Mouse (Mus musculus) neural tube, embryonic 12.5 days (tissue): ENCODE results near the gene Cbx7. TPM values are rescaled to one million over a fixed set of nuclear protein-coding genes. Genes with fewer than 3 reads are reported as not detected.
"Not testable (repeated sequence)": the region's sequence is repeated elsewhere in the genome, so short reads cannot be mapped to it uniquely, and the experiment has no call there.

Source experiments
- ATAC-seq: fragments of 200-750 bp; cut with Nextera tagmentation; 2 replicates; pipeline ENCODE4 v1.8.0; 2017; ENCODE audit warnings: low read depth, mild to moderate bottlenecking, moderate TSS enrichment, moderate library complexity; ENCODE audit not compliant: low FRiP score
- H3K27ac ChIP-seq: fragments of 300-500 bp; sonication (generic); 2 replicates; pipeline ENCODE4 v1.5.1; 2016
- H3K27me3 ChIP-seq: fragments of 300-500 bp; sonication (generic); replicated peaks from 2 replicates; pipeline ENCODE4 v1.6.1; 2016; ENCODE audit warnings: mild to moderate bottlenecking
- H3K36me3 ChIP-seq: fragments of 300-500 bp; sonication (generic); 2 replicates; pipeline ENCODE4 v1.6.1; 2016; ENCODE audit warnings: mild to moderate bottlenecking
- H3K4me1 ChIP-seq: fragments of 300-500 bp; sonication (generic); 2 replicates; pipeline ENCODE4 v1.6.1; 2016
- H3K4me2 ChIP-seq: fragments of 300-500 bp; sonication (generic); replicated peaks from 2 replicates; pipeline ENCODE4 v1.6.1; 2016; ENCODE audit warnings: mild to moderate bottlenecking
- H3K4me3 ChIP-seq: fragments of 300-500 bp; sonication (generic); 2 replicates; pipeline ENCODE4 v1.5.1; 2016
- H3K9ac ChIP-seq: fragments of 300-500 bp; sonication (generic); 2 replicates; pipeline ENCODE4 v1.6.1; 2016; ENCODE audit warnings: mild to moderate bottlenecking
- H3K9me3 ChIP-seq: fragments of 300-500 bp; sonication (generic); 2 replicates; pipeline ENCODE4 v1.6.1; 2016; ENCODE audit warnings: mild to moderate bottlenecking
- WGBS: fragments of 180-500 bp; shearing (Covaris S2); methylation state at CpG from one replicate; pipeline ENCODE4 v1.1.7; 2016; 5-methylcytosine and 5-hydroxymethylcytosine counted together
- polyA plus RNA-seq: library from polyadenylated mRNA; unstranded; fragments of >200 nt; fragmentation: Nextera tagmentation; extraction: Ambion mirVana; gene quantifications from 2 replicates; pipeline ENCODE4 v1.2.1, GENCODE M21; 2016

Cbx7 gene
- polyA plus RNA-seq, 1 experiment from 2014 or later, result 2.7 TPM

- no peak overlapping the region for H3K4me3 ChIP-seq
- ATAC-seq, result no peak
- no peaks in the 10 kb centered on the region for H3K4me1 ChIP-seq
- H3K36me3 ChIP-seq, result no peaks in the 10 kb centered on the region
- no peak overlapping the region for H3K9ac ChIP-seq
- no peak overlapping the region for H3K27ac ChIP-seq
- WGBS, result 88% methylated on average over 8 of the region's 8 CpGs
- no peaks in the 10 kb centered on the region for H3K9me3 ChIP-seq
- H3K4me2 ChIP-seq, result no peak overlapping the region
- H3K27me3 ChIP-seq, result 0 out of 2 replicates have a peak, but pooled peaks cover 3% of the 10 kb centered on the region
Measured at GRCm38 (mm10) chr15:79911339-79911738, 59.6 kb downstream of the Cbx7 start.

- ATAC-seq, H3K4me2 ChIP-seq, H3K27ac ChIP-seq, H3K9ac ChIP-seq, H3K9me3 ChIP-seq, H3K4me3 ChIP-seq, H3K36me3 ChIP-seq, H3K4me1 ChIP-seq, H3K27me3 ChIP-seq: not testable (repeated sequence)
- WGBS, result 78% methylated on average over 1 of the region's 1 CpGs
Measured at GRCm38 (mm10) chr15:79910812-79911211, 60.1 kb downstream of the Cbx7 start.

DNA sequence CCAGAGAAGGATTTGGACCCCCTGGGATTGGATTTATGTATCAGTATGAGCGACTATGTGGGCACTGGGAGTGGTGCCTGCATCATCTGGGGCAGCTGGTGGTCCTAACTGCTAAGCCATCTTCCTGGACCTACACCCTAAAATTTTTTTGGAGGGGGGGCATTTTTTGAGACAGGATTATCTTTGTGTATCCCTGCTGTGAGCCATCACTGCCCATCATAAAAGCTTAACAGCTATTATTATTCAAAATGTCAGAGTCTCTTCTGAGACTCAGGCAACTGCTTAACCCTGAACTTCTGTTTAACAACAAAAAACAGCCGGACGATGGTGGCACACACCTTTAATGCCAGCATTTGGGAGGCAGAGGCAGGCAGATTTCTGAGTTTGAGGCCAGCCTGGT lies 61.9 kb downstream of the Cbx7 start:
- not testable (repeated sequence) for ATAC-seq, H3K9ac ChIP-seq, H3K36me3 ChIP-seq, H3K9me3 ChIP-seq, H3K4me1 ChIP-seq, H3K27ac ChIP-seq, H3K4me2 ChIP-seq, H3K27me3 ChIP-seq, H3K4me3 ChIP-seq
- WGBS, result 85% methylated on average over 3 of the region's 3 CpGs

DNA sequence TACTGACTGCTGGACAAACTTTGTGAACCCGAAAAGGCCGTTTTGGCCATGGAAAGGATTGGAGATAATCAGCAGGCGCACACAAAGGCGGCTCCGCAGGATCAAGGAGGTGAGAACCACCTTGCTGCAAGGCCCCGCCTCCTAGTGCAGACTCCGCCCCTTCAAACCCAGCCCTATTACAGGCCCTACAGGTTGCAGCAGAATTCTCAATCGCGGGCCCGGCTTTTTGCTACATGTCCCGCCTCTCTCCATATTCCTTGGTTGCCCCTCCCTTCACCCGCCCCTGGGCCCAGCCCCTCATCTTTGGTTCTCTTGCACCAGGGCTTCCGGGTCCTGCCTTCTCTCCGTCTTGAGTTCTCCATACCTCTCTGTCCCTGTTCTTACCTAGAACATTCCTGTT lies 64.1 kb downstream of the Cbx7 start:
- 0 out of 2 replicates have a peak, but pooled peaks cover 5% of the 10 kb centered on the region for H3K27me3 ChIP-seq
- no peak for ATAC-seq
- H3K9me3 ChIP-seq, result no peaks in the 10 kb centered on the region
- no peaks in the 10 kb centered on the region for H3K36me3 ChIP-seq
- H3K4me3 ChIP-seq, result no peak overlapping the region
- 45% methylated on average over 14 of the region's 14 CpGs for WGBS
- H3K4me2 ChIP-seq, result no peak overlapping the region
- H3K27ac ChIP-seq, result no peak overlapping the region
- H3K9ac ChIP-seq, result no peak overlapping the region
- H3K4me1 ChIP-seq, result no peaks in the 10 kb centered on the region

DNA sequence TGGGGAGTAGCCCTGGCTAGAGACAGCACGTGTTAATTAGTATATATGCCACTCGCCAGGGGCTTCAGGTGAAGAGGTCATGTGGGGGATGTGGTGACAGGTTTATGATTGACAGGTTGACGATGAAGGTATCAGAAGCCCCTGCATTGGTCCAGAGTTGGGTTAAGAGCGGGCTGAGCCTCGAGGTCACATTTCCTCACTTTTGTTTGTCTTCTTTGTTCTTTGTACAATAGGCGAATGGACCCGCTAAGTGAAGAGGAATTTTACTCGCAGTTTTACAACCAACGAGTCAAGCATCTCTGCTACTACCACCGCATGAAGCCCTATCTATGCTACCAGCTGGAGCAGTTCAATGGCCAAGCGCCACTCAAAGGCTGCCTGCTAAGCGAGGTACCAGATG lies 65.7 kb downstream of the Cbx7 start:
- no peak for ATAC-seq
- Histone ChIP-seq H3K4me3 (no peak overlapping the region), H3K9ac (no peak overlapping the region), H3K4me2 (no peak overlapping the region), H3K27ac (no peak overlapping the region), H3K9me3 (no peaks in the 10 kb centered on the region), H3K36me3 (no peaks in the 10 kb centered on the region), H3K4me1 (no peaks in the 10 kb centered on the region), H3K27me3 (0 out of 2 replicates have a peak, but pooled peaks cover 5% of the 10 kb centered on the region)
- WGBS, result 22% methylated on average over 12 of the region's 12 CpGs

GRCm38 (mm10) chr15:79904678-79905077 lies 66.2 kb downstream of the Cbx7 start:
- not testable (repeated sequence) for H3K36me3 ChIP-seq, H3K27ac ChIP-seq, ATAC-seq, H3K4me1 ChIP-seq, H3K27me3 ChIP-seq, H3K9ac ChIP-seq, H3K9me3 ChIP-seq, H3K4me2 ChIP-seq, H3K4me3 ChIP-seq
- WGBS, result 78% methylated on average over 11 of the region's 11 CpGs

DNA sequence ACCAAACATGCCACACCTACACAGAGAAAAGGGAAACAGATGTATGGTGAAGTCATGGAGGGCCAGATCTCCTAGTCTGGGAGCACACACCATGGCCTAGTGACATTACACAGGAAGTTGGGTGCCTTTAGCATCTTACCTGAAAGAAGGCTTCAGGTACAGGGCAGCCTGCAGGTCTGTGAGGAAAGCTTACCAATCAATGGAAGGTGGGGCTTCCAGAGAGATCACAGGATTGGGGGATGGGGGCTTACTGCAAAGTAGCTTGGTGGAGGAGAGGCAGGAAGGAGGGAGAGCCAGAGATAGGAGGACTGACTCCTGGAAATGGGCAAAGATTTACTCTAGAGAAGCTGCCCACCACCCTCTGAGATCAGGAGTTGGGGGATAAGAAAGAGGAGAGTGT lies 67.0 kb downstream of the Cbx7 start:
- no peak for ATAC-seq
- no peak overlapping the region for H3K9ac ChIP-seq
- 0 out of 2 replicates have a peak, but pooled peaks cover 5% of the 10 kb centered on the region for H3K27me3 ChIP-seq
- no peak overlapping the region for H3K4me2 ChIP-seq
- H3K36me3 ChIP-seq, result no peaks in the 10 kb centered on the region
- H3K27ac ChIP-seq, result no peak overlapping the region
- no peak overlapping the region for H3K4me3 ChIP-seq
- H3K9me3 ChIP-seq, result no peaks in the 10 kb centered on the region
- no peaks in the 10 kb centered on the region for H3K4me1 ChIP-seq

DNA sequence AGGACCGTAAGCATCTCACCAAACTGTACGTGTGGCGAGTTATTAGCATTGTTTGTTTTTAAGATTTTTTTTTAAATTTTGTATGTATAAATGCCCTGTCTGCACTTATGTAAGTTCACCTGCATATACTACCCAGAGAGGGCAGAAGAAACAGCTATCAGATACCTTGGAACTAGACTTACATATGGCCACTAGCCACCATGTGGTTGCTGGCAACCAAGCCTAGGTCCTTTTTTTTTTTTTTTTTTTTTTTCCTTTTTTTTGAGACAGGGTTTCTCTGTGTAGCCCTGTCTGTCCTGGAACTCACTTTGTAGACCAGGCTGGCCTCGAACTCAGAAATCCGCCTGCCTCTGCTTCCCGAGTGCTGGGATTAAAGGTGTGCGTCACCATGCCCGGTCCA lies 67.8 kb downstream of the Cbx7 start:
- not testable (repeated sequence) for H3K9ac ChIP-seq, H3K4me2 ChIP-seq, H3K4me3 ChIP-seq, H3K27ac ChIP-seq, ATAC-seq, H3K27me3 ChIP-seq, H3K4me1 ChIP-seq, H3K9me3 ChIP-seq, H3K36me3 ChIP-seq
- 96% methylated on average over 8 of the region's 8 CpGs for WGBS

GRCm38 (mm10) chr15:79901399-79901798 lies 69.5 kb downstream of the Cbx7 start:
- Histone ChIP-seq H3K4me1 (no peaks in the 10 kb centered on the region), H3K9ac (no peak overlapping the region), H3K27ac (no peak overlapping the region), H3K4me3 (no peak overlapping the region), H3K9me3 (no peaks in the 10 kb centered on the region), H3K36me3 (no peaks in the 10 kb centered on the region), H3K4me2 (no peak overlapping the region), H3K27me3 (0 out of 2 replicates have a peak, but pooled peaks cover 3% of the 10 kb centered on the region)
- WGBS, result 88% methylated on average over 2 of the region's 2 CpGs
- ATAC-seq, result no peak

GRCm38 (mm10) chr15:79900751-79901150 lies 70.2 kb downstream of the Cbx7 start:
- no peaks in the 10 kb centered on the region for H3K27me3 ChIP-seq
- H3K9me3 ChIP-seq, result no peaks in the 10 kb centered on the region
- no peak overlapping the region for H3K27ac ChIP-seq
- H3K36me3 ChIP-seq, result no peaks in the 10 kb centered on the region
- WGBS, result 73% methylated on average over 7 of the region's 7 CpGs
- no peak for ATAC-seq
- H3K4me3 ChIP-seq, result no peak overlapping the region
- H3K4me2 ChIP-seq, result no peak overlapping the region
- no peak overlapping the region for H3K9ac ChIP-seq
- no peaks in the 10 kb centered on the region for H3K4me1 ChIP-seq

- 87% methylated on average over 6 of the region's 6 CpGs for WGBS
- ATAC-seq, result no peak
- no peak overlapping the region for H3K9ac ChIP-seq
- H3K27ac ChIP-seq, result no peak overlapping the region
- no peak overlapping the region for H3K4me3 ChIP-seq
- H3K4me2 ChIP-seq, result no peak overlapping the region
- no peaks in the 10 kb centered on the region for H3K4me1 ChIP-seq
- no peaks in the 10 kb centered on the region for H3K27me3 ChIP-seq
- no peaks in the 10 kb centered on the region for H3K9me3 ChIP-seq
- no peaks in the 10 kb centered on the region for H3K36me3 ChIP-seq
Measured at GRCm38 (mm10) chr15:79899828-79900510, 71.0 kb downstream of the Cbx7 start.

DNA sequence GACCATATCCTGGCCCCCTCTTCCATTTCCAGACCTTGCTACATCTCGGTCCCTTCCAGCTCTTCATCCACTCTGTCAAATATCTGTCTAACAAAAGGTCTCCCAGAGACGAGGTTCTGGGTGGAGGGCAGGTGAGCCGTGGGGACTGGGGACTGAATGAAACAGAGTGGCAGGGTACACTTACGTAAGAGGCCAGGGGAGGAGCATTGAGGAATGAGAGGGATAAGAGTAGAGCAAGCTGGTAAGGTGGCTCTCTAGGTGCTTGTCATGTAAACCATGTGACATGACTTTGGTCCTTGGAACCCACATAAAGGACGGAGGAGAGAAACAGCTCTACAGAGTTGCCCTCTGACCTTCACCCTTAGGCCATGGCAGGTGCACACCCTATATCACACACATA lies 71.9 kb downstream of the Cbx7 start:
- Histone ChIP-seq H3K9me3 (no peaks in the 10 kb centered on the region), H3K4me3 (no peak overlapping the region), H3K27me3 (no peaks in the 10 kb centered on the region), H3K4me2 (no peak overlapping the region), H3K9ac (no peak overlapping the region), H3K27ac (no peak overlapping the region), H3K36me3 (no peaks in the 10 kb centered on the region), H3K4me1 (no peaks in the 10 kb centered on the region)
- no peak for ATAC-seq
- WGBS, result 87% methylated on average over 5 of the region's 5 CpGs

GRCm38 (mm10) chr15:79896080-79896725 lies 74.7 kb downstream of the Cbx7 start:
- Histone ChIP-seq H3K27ac (no peak overlapping the region), H3K4me2 (no peak overlapping the region), H3K27me3 (peaks cover 7% of the 10 kb centered on the region; the same call in 1 of the 2 replicates), H3K4me1 (peaks cover 3% of the 10 kb centered on the region), H3K9ac (no peak overlapping the region), H3K4me3 (no peak overlapping the region), H3K36me3 (no peaks in the 10 kb centered on the region), H3K9me3 (no peaks in the 10 kb centered on the region)
- 86% methylated on average over 9 of the region's 9 CpGs for WGBS
- ATAC-seq, result no peak
